Mouse (Mus musculus): ENCODE measurements around the gene Cbr2.
"Not testable (repeated sequence)": the region's sequence is repeated elsewhere in the genome, so short reads cannot be mapped to it uniquely, and the experiment has no call there.

Gene Cbr2

GRCm38 (mm10) chr11:120731858-120732680 is at the start of gene Cbr2:
Gene Cbr2 (minus strand): TSS chr11:120732114.
- in situ Hi-C loops (cut with MboI), result no loop called here

- in situ Hi-C loops (cut with MboI), result not testable (repeated sequence)
Measured at GRCm38 (mm10) chr11:120781361-120781760, 49.4 kb upstream of the Cbr2 start.

GRCm38 (mm10) chr11:120779876-120780275 is 48.0 kb upstream of the Cbr2 start:
- in situ Hi-C loops (cut with MboI), result no loop called here

- in situ Hi-C loops (cut with MboI), result no loop called here
Measured at GRCm38 (mm10) chr11:120777123-120777522, 45.2 kb upstream of the Cbr2 start.

- in situ Hi-C loops (cut with MboI), result no loop called here
Measured at GRCm38 (mm10) chr11:120775774-120776469, 44.0 kb upstream of the Cbr2 start.

GRCm38 (mm10) chr11:120773463-120774190 is 41.7 kb upstream of the Cbr2 start:
- in situ Hi-C loops (cut with MboI), result no loop called here

GRCm38 (mm10) chr11:120772749-120773148 is 40.8 kb upstream of the Cbr2 start:
- in situ Hi-C loops (cut with MboI), result no loop called here

GRCm38 (mm10) chr11:120768206-120768605 is 36.3 kb upstream of the Cbr2 start:
- in situ Hi-C loops (cut with MboI), result no loop called here

- in situ Hi-C loops (cut with MboI), result not testable (repeated sequence)
Measured at GRCm38 (mm10) chr11:120767023-120767422, 35.1 kb upstream of the Cbr2 start.

- in situ Hi-C loops (cut with MboI), result not testable (repeated sequence)
Measured at GRCm38 (mm10) chr11:120763121-120763999, 31.4 kb upstream of the Cbr2 start.

- in situ Hi-C loops (cut with MboI), result not testable (repeated sequence)
Measured at GRCm38 (mm10) chr11:120762672-120763041, 30.7 kb upstream of the Cbr2 start, which contains the start of gene Hmga1b. Gene Hmga1b (plus strand): TSS chr11:120762794.

- in situ Hi-C loops (cut with MboI), result no loop called here
Measured at GRCm38 (mm10) chr11:120761811-120762671, 30.1 kb upstream of the Cbr2 start.

GRCm38 (mm10) chr11:120760236-120760635 is 28.3 kb upstream of the Cbr2 start:
- in situ Hi-C loops (cut with MboI), result no loop called here

GRCm38 (mm10) chr11:120751606-120752005 is 19.7 kb upstream of the Cbr2 start:
- in situ Hi-C loops (cut with MboI), result no loop called here

- in situ Hi-C loops (cut with MboI), result no loop called here
Measured at GRCm38 (mm10) chr11:120749430-120749829, 17.5 kb upstream of the Cbr2 start.

GRCm38 (mm10) chr11:120747974-120748373 is 16.1 kb upstream of the Cbr2 start:
- in situ Hi-C loops (cut with MboI), result no loop called here

GRCm38 (mm10) chr11:120744121-120744701 is 12.3 kb upstream of the Cbr2 start:
- in situ Hi-C loops (cut with MboI), result no loop called here

GRCm38 (mm10) chr11:120740981-120741380 is 9.1 kb upstream of the Cbr2 start:
- in situ Hi-C loops (cut with MboI), result no loop called here

- in situ Hi-C loops (cut with MboI), result no loop called here
Measured at GRCm38 (mm10) chr11:120736424-120736823, 4.5 kb upstream of the Cbr2 start.

- in situ Hi-C loops (cut with MboI), result no loop called here
Measured at GRCm38 (mm10) chr11:120733521-120733920, 1.6 kb upstream of the Cbr2 start.

All from mature B cell (primary cell).